Mouse (Mus musculus): ENCODE data around the gene Esrrb.

Gene Esrrb

DNA sequence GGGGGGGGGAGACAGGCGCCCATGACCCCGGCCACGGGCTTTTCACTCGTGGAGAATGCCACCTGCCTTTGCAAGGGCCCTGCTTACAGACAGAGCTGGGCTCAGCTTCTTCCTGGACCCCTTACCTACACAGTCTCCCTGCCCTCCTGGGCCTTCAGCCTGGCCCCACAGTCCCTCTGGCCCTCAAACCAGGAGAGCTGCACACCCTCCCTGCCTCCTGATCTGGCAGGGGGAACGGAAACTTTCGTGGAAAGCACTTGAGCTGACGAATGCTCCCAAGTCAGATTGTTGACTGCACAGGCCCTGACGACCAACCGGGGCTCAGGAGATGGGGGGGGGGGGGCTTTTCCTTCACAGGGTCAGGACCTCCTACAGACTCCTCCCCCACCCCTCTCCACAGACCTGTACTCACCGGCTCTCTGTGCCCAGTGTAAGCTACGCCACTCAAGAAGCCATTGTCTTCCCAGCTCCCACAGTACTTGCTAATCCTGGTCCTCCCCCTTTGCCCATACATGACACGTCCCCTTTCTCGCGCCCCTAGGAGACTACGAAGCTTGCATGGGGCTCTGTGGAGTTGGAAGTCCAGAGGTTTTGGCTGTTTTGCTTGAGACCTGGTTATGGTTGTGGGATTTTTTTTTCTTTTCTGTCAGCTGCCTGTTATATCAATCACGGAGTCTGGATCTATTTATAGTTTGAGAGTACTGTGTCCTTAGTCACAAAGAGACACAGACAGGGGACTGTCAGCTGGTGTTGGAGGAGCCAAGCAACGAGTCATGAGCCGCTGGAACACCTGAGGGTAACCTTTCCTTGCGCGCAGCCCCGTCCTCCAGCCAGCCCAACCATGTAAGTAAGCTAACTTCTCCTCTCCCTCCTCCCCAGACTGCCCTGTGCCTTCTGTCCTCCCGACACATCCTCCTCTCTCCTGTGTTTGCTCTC lies at the start of gene Esrrb:
Gene Esrrb, plus strand, starts transcription at position 422 of the 936 bp plus-strand sequence.
- DNase-seq, result no peak

DNA sequence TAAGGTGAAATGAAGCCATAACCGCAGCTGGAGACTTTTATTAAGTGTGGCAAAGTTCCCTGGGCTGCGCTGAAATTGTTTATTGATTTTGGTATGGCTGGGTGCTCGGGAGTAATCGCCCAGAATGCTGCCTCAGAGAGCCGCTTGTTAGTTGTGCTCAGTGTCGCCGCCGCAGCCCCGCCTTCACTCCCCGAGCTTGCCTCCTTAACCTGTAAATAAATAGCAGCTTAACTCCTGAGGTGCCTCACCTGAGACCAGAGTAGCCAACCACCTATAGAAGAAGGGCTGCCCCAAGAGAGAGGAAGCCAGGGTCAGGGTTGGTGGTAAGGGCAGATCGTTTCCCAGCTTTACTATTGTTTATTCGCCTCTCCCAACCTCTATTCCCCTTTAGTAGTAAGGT lies 40.3 kb upstream of the Esrrb start:
- DNase-seq, result no peak

DNA sequence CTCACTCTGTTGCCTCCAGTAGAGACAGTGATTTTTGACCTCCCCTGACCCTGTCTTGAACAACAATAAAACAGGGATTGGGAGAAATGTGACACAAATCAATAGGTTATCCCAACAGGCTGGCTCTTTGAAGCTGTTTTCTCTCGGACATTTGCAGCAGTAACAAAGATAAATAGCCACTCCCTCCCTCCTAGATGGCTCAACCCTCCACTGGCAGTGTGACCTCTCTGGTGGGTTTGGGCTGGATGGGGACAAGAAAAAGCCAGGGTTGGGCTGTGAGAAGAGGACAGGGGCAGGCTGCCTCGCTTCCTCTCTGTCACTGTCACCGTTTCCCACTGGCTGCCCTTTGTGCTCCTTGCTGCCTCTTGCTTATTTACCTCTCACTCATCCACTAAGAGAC lies 36.6 kb upstream of the Esrrb start:
- DNase-seq, result no peak

DNA sequence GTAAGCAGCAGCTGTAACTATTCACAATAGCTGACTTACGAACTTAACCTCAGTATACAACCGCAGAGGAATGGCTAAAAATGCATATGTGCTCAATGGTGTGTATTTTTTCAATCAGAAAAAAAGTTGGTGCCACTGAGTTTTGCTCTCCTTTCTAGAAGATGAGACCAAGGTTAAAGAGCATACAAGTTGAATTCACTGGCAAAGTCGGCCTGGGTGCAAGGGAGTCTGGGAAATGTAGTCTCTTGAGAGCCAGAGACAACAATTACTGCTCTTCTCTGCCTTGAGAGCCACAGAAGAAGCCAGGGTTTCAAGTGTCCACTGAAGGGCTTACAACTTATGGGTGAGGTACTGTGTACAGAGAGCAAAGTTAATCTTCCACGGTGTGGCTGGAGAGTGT lies 31.1 kb upstream of the Esrrb start:
- no peak for DNase-seq

DNA sequence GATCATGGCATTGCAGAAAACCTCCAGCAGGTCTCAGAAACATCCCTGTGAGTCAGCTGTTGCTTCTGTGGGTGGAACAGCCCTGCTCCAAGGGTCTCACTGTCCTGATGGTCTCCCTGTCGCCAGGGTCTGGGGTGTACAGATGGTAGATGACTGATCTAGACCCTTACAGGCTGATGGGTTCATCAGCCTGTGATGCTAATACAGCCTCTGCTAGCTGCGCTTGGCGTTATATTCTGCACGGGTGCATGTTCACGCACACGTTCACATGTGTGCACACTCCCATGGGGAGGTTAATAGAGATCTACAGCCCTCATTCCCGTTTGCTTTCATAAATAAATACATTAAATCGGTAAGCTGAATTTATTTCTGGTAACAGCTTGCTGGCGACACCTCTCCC lies 30.2 kb upstream of the Esrrb start:
- no peak for DNase-seq

DNA sequence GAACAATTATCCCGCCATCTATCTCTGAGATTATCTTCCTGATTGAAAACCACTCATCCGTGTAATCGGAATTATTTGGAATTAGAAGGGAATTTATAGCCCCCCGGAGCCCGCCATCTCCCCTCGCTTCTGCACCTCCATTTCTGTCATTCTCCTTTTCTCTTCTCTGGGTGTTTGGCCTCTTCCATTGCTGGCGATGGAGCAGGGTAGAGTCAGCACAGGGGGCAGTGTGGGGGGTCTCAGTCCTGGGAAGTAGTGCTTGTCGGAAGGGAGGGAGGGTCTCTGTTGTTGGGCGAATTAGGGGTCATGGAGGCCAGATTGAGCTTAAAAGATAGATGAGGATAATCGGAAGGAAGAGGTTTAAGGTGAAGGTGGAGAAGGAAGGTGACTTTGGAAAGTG lies 29.7 kb upstream of the Esrrb start:
- DNase-seq, result no peak

DNA sequence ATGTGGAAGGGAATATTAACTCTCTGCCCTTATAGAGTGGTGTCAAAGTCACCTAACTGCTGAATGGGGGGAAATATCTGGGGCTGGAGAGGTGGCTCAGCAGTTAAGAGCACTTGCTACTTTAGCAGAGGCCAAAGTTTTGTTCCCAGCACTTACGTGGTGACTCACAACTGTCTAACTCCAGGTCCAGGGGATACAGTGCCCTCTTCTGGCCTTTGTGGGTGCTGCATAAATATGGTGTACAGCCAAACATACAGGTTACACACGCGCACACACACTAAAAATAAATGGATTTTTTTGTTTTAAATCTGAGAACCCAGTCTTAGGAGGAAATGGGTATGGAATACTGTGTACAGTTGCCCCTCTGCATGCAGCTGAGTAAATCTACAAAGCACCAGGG lies 24.7 kb upstream of the Esrrb start:
- no peak for DNase-seq

DNA sequence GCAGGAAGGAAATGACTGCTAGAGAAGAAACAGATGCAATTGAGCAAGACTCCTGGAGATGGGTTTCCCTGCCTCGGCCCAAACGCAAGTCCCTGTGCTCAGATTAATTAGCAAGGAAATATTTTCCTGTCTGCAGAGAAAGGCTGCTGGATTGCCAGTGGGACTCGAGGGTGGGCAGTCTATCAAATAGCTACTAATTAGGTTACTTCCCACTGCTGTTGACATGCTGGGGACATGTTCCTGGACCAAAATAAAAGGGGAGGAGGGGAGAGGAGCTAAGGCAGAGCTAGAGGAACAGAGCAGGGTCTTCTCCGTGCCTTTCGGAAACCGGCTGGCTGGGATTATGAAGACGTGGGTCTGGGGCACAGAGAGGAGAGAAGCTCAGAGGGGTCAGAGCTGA lies 24.0 kb upstream of the Esrrb start:
- DNase-seq, result no peak

DNA sequence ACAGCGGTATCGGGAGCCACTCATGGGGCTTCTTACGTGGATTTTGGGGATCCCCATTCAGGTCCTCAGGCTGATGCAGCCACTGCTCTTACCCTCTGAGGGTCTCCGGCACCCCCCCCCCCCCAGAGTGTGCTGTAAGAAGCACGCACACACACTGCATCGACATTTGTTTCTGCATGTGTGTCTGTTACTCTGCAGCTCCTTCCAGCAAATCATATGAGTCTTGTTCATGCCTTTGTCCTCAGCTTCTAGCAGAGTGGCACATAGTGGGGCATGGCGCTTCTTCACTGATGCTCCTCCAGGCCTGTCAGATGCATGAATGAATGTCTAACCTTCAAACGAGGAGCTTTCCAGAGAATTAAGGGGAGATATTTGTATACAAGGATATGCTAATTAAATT lies 11.4 kb upstream of the Esrrb start:
- DNase-seq, result no peak

DNA sequence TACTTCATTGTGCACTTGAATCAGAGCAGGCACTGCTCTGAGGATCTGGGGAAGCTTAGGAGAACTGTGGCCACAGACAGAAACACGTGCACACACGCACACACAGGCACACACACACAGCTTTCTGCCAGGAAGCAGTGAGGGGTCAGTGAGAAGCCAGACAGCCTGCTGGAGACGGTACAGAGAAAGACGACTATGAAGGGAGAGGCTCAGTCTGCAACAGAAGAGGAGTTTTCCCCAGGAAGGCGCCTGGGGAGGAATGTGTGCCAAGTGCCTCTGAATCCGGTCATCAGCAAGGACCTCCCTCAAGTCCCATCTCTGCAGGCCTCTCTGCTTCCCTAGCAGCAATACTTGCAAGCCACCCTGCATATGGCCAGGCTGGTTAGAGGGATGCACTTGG lies 1.5 kb upstream of the Esrrb start:
- DNase-seq, result no peak

DNA sequence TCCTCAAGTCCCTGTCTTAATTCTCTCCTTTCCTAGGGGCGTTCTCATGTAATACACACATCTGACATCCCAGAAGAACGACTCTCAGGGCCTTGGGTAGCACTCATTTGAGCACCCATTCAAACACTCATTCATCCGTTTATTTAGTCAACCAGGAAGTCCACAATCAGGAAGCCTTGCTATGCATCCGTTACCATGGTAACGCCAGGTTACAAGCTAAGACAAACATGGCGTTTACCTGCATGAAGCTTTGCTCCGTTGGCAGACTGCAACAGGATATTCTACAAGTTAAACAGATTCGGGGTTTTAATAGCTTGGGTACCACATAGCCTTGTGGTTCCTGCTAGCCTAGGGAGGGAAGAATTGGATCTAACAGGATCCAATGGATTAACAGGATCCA lies 1.0 kb upstream of the Esrrb start:
- DNase-seq, result no peak

DNA sequence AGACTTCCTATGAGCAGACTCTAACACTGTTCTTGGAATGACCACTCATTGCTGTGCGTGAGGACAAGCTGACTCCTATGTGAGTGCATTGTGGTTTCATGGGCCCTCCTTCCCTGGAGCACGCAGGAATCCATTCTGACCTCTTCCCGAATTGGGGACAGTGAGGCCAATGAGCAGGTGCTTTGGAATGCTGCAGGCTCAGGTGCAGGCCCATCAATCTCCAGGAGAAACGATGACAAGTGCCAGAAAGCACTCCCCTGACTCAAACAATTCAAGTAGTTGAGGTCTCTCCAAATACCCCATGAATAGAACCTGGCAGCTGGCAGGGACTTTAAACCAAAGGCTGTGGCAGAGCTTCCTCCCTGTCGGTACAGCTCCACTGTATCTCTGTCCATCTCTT lies 3.4 kb downstream of the Esrrb start:
- no peak for DNase-seq

DNA sequence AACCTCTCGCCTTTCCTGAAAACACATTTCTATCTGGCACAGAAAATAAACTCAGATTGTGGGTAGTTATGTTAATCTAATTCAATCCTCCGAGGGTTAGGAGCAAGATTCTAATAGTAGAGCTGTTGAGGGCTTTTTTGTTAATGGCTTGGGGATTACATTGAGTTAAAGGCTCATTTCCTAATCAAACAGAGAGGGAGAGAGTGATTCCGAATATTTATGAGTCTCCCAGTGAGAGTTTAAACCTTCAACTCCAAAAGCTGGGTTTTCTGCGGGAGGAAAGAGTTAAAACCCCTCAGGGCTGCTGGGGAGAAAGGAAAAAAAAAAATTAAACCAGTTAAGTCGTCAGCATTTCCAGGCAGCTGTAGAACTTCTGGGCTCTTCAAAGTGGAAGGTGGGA lies 3.8 kb downstream of the Esrrb start:
- DNase-seq, result no peak

DNA sequence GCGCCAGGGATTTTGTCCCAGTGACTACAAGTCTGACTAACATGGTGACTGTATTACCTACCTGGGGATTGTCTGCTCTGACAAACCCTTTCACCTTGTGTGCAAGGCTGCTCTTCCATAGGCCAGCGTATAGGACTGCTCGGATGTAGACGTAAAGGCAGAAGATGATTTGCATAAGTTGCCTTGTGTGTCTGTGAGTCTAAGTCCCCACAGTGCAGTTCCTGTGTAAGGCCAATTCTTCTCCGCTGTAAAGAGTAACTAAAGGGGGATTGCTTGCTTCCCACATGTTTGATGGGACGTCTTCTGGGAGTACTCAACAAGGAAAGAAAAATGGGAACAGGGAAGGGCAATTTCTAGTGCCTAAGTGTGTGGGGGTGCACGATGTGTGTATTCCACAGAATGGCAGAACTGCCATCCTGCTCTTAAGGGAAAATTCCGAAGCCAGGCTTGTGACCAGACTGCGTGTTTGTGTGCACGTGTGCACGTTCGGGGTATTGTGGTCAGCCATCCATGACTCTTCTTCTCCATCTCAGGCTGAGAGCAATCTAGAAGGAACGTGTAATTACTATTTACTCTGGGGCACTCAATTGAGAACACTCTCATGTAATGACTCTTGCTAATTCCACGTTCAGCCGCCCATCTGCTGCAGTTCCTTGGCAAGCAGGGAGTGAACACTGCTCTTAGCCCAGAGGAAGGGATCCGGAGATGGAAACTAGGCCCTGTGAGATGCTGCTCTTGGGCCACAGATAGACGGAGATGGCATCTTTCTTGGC lies 9.9 kb downstream of the Esrrb start:
- no peak for DNase-seq

DNA sequence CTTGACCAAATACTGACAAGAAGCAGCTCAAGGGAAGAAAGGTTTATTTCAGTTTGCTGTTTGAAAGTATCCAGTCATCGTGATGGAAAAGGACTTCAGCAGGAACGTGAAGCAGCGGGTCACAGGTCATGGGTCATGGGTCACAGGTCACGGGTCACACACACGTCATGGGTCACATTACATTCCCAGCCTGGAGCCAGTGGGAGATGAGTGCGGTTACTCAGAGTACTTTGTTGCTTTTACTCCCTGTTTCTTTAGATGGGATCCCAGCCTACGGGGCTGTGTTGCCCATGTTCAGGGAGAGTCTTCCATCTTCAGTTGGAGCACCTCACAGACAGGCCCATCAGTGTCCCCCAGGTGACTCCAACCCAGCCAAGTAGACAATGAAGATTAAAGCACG lies 13.4 kb downstream of the Esrrb start:
- DNase-seq, result no peak

DNA sequence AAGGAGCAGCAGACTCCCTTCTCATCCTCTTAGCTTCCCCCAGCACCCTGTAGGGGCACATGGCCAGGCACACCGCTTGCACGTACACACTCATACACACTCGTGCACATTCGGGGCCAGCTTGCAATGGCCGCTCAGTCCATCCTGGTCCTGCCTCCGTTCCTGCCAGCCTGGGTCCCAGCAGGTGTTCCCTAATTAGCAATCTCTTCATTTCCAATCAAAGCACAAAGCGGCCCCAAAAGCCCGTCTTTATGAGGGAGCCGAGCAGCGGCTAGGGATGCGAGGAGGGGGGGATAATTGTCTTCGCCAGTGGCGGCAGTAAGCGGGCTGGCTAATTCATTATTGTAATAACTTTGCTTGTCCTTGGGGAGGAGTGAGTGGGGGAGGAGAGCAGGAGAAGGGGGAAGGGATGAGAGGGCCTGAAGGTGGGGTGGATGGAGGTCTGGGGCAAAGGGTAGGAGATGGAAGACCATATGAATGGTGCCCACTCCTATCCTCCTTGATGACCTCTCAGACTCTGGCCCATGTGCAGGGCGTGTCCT lies 18.8 kb downstream of the Esrrb start:
- peak in 1 of 2 experiments; percentile 46 for DNase-seq

DNA sequence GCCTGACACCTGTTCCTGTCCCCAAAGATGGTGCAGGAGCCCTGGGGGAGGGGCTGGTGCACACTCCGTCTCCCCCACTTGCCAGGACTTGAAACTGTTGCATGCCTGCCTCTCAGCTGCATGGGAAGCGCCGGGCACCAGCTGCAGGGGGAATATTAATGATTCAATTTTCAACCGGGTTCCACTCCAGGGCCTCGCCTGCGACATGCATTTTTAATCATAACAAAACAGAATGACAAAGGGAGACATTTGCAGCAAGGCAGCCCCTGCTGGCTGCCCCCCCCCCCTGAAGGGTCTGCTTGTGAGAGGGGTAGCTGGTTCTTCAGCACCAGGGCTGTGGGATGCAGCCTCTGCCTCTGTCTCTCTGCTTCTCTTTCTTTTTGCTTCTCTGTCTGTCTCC lies 22.9 kb downstream of the Esrrb start:
- no peak for DNase-seq

DNA sequence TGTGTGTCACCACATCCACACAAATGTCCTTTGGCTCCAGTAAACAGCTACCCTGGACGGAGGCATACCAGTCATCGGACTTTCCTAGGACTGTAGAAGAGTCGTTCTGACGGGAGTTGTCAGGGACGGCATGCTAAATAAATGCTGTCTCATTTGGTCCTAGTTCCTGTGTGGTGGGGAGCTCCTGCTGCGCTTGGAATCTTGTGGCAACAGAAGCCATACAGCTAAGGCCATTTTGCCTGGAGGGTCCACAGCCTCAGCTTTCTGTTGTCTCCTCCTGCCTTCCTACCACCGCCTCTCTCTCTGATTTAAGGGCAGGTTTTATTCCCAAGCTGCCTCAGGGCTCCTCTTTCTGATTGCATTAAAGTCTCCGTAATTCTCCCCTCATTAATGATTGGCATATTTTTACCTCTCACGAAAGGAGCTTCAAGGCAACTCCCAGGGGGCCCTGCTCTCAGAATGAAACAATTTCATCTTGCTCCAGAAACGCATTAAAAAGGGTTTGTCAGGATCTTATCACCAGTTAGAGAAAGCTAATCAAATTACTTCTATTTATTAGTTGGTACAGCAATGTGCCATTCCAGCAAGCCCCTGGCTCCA lies 26.9 kb downstream of the Esrrb start:
- no peak for DNase-seq

DNA sequence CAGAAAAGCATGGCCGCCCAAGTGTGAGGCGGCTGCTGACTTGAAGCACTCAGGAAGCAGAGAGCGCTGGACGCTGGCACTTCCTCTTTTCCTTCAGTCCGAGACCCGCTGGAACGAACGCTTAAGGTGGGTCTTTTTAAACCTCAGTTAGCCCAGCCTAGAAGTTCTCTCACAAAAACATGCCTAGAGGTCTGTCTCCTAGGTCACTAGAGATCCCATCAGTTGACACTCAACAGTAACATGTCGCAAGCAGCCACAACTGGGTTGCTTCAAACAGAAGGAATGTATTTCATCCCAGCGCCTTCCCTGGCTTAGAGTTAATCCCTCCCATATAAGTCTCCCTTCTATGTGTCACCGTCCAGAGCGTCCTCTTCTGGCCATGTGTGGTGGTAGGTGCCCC lies 33.9 kb downstream of the Esrrb start:
- no peak for DNase-seq

DNA sequence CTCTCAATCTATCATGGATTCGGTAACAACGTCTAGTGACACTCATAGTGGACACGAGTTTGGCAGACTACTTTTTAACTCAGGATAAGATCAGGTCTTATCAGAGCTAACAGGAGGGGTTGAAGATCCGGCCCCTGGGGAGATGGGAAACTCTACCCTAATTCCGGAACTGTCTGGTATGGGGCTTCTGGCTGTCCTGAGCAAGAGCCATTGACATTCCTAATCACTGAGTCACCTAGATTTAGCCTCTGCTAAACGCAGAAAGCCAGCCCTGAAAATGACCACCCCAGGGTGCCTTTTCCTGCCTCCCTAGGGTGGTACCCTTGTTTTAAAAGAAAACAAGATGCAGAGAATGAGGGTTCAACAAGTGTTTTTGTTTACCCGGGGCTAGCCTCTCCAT lies 34.4 kb downstream of the Esrrb start:
- DNase-seq, result no peak

DNA sequence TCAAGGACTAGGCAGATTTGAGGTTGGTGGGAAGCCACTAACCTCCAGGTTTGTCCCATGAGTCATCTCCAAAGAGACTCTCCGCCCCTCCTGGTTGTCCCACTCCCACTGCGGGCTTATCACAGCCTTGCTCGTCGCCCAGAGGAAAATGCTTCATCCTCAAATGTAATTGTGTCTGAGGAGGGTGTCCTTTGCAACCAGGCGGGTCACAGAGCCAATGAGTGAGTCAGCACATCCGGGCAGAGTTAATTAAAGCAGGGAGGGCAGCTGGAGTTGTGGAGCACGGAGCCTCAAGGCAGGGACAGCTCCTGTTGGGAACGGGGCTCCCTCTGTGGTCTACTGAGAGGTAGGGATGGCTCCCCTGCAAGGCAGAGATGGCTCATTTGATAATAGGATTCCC lies 37.8 kb downstream of the Esrrb start:
- DNase-seq, result no peak

DNA sequence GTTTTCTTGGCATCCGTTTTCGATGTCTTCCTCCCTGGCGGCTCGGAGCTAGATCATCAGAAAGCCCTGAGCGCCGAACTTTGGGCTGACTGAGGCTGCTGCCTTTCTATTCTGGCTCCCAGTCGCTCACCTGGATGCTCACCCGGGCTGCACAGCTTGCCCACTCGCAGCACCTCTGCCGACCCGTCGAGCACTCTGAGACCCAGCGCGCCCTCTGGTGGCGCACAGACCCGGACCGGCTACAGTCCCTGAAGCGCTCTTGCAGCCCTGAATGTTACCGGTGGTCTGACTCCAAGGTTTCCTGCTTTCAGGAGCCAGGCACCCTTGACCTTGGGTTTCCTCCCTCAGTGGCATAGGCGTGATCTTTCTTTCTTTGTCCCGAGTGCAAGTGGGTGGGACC lies 41.8 kb downstream of the Esrrb start:
- DNase-seq, result peak; percentile 87 to 93

DNA sequence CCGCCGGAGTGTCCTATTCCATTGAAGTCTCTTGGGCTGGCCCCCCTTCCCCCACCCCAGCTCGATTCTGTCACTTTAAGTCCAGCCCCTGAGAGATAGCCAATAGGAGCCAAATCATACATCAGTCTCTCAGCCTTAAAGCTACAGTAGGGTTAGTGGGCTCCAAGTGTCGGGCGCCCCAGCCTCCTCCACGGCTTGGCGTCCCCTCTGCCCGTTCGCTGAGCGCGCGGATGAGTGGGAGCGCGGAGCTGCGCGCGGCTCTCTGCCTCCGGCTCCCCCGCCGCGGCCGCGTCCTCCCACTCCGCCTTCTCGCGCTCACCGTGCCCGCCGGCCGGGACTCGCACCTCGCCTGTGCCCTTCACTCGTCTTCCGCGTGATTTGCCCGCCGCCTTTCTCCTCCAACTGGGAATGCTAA lies 60.6 kb downstream of the Esrrb start:
- DNase-seq, result peak; percentile 74 to 78

All from cerebellum, postnatal 25 days (tissue).